Mouse (Mus musculus): ENCODE data around the gene Thumpd2. TPM values are rescaled to one million over a fixed set of nuclear protein-coding genes. Genes with fewer than 3 reads are reported as not detected.

Gene Thumpd2
- 7.2 and 8.5 TPM in 2 replicates for polyA plus RNA-seq (2015; fragmentation: Nextera tagmentation; extraction: Ambion mirVana)

DNA sequence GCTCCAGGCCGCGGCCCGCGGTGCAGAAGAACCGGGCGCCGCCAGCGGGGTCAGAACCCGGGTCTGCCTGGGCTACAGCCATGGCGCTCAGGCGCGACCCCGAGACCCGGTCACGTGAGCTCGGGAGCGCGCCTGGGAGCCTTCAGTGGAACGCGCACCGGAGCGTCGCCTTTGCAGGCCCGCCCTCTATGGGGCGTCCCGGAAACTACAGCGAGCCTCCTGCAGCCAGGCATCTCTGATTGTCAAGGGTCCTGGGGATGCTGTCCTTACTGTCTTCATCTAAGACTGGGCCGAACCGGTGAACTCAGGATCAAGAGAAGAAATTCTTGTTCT lies at the start of gene Thumpd2:
Gene Thumpd2, minus strand, starts transcription at position 104 of the 333 bp plus-strand sequence.

Other genes with a start within 250 kb of the Thumpd2 start
- gene Tmem178, start 120.5 kb downstream of the Thumpd2 start, polyA plus RNA-seq (2015; fragmentation: Nextera tagmentation; extraction: Ambion mirVana), result 24.9 and 27.0 TPM in 2 replicates